Mouse (Mus musculus): ENCODE results near the gene Slc25a21. TPM values are rescaled to one million over a fixed set of nuclear protein-coding genes. Genes with fewer than 3 reads are reported as not detected.

Slc25a21 gene
- polyA plus RNA-seq, 1 experiment from 2014 or later = 3.1 TPM

DNA sequence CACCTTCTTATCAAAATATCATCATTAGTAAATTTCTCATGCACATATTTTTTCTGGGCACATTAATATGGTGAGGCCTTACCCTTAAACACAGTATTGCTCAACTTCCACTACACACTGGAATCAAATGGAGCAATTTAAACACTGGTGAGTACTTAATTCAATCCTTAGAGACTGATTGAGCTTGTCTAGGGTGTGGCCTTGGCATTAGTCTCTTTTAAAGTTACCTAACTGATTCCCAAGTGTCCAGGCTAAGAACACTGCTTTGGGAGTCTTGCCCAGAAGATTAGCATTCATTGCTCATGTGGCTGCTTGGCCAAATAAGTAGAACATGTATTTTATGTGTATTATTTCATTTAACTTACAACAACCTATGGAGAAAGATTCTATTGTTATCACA, 18.5 kb downstream of the Slc25a21 start:
- ATAC-seq (replicated peaks; ENCODE audit: low FRiP score) = no peak
- Histone ChIP-seq H3K9ac (no peak overlapping the region), H3K4me1 (no peaks in the 10 kb centered on the region), H3K27me3 (peaks cover under 1% of the 10 kb centered on the region; the same call in 1 of the 2 replicates), H3K4me3 (replicated peaks) (no peak overlapping the region), H3K4me2 (no peak overlapping the region), H3K36me3 (no peaks in the 10 kb centered on the region), H3K9me3 (replicated peaks) (no peaks in the 10 kb centered on the region), H3K27ac (no peak overlapping the region)

GRCm38 (mm10) chr12:57163294-57163693, 34.0 kb downstream of the Slc25a21 start:
- 57% methylated on average over 2 of the region's 2 CpGs for WGBS

DNA sequence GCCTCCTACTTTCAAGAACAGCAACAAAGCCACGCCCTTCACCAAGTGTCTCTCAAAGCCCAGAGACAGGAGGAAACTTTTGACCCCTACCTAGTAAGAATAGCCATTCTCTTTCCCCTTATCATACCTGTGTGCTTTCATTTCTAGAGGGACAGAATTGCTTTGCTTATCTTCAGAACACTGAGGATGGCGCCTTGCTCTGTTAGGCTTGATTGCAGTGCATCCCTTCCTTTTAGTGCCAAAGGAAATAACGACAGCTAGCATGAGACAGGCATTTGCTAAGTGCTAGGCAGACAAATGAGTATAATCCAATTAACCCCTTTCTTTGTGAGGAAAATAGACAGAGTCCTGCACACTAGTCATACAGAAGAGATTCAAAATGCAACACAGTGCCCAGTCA, 34.4 kb downstream of the Slc25a21 start:
- ATAC-seq (replicated peaks; ENCODE audit: low FRiP score) = no peak
- 62% methylated on average over 3 of the region's 3 CpGs for WGBS
- no peaks in the 10 kb centered on the region for H3K36me3 ChIP-seq

More at GRCm38 (mm10) chr12:57163294-57163693, 34.0 kb downstream of the Slc25a21 start:
- Histone ChIP-seq H3K36me3 (no peaks in the 10 kb centered on the region), H3K9ac (no peak overlapping the region), H3K27ac (no peak overlapping the region), H3K27me3 (no peaks in the 10 kb centered on the region), H3K4me1 (no peaks in the 10 kb centered on the region), H3K4me3 (replicated peaks) (no peak overlapping the region), H3K4me2 (no peak overlapping the region), H3K9me3 (replicated peaks) (no peaks in the 10 kb centered on the region)
- no peak for ATAC-seq (replicated peaks; ENCODE audit: low FRiP score)

GRCm38 (mm10) chr12:57159904-57160303, 37.4 kb downstream of the Slc25a21 start:
- Histone ChIP-seq H3K36me3 (no peaks in the 10 kb centered on the region), H3K4me3 (replicated peaks) (no peak overlapping the region), H3K27ac (no peak overlapping the region), H3K9me3 (replicated peaks) (no peaks in the 10 kb centered on the region), H3K27me3 (no peaks in the 10 kb centered on the region), H3K4me2 (no peak overlapping the region), H3K9ac (no peak overlapping the region), H3K4me1 (no peaks in the 10 kb centered on the region)
- WGBS = 82% methylated on average over 6 of the region's 6 CpGs
- ATAC-seq (replicated peaks; ENCODE audit: low FRiP score) = no peak

More for the DNA sequence above, 34.4 kb downstream of the Slc25a21 start:
- Histone ChIP-seq H3K27ac (no peak overlapping the region), H3K4me1 (no peaks in the 10 kb centered on the region), H3K9me3 (replicated peaks) (no peaks in the 10 kb centered on the region), H3K4me3 (replicated peaks) (no peak overlapping the region), H3K9ac (no peak overlapping the region), H3K4me2 (no peak overlapping the region), H3K27me3 (no peaks in the 10 kb centered on the region)

GRCm38 (mm10) chr12:57158266-57158665, 39.0 kb downstream of the Slc25a21 start:
- H3K36me3 ChIP-seq = no peaks in the 10 kb centered on the region
- no peak overlapping the region for H3K4me3 ChIP-seq (replicated peaks)
- H3K4me2 ChIP-seq = no peak overlapping the region
- WGBS = 46% methylated on average over 3 of the region's 3 CpGs
- H3K4me1 ChIP-seq = no peaks in the 10 kb centered on the region
- no peak for ATAC-seq (replicated peaks; ENCODE audit: low FRiP score)
- no peak overlapping the region for H3K27ac ChIP-seq
- no peaks in the 10 kb centered on the region for H3K27me3 ChIP-seq
- H3K9ac ChIP-seq = no peak overlapping the region
- H3K9me3 ChIP-seq (replicated peaks) = no peaks in the 10 kb centered on the region

GRCm38 (mm10) chr12:57138937-57139336, 58.3 kb downstream of the Slc25a21 start:
- 61% methylated on average over 1 of the region's 1 CpGs for WGBS
- Histone ChIP-seq H3K4me2 (no peak overlapping the region), H3K4me3 (replicated peaks) (no peak overlapping the region), H3K9me3 (replicated peaks) (no peaks in the 10 kb centered on the region), H3K4me1 (no peaks in the 10 kb centered on the region), H3K9ac (no peak overlapping the region), H3K27me3 (no peaks in the 10 kb centered on the region), H3K36me3 (no peaks in the 10 kb centered on the region), H3K27ac (no peak overlapping the region)
- no peak for ATAC-seq (replicated peaks; ENCODE audit: low FRiP score)

- Histone ChIP-seq H3K9me3 (replicated peaks) (no peaks in the 10 kb centered on the region), H3K9ac (no peak overlapping the region), H3K4me3 (replicated peaks) (no peak overlapping the region), H3K4me1 (no peaks in the 10 kb centered on the region), H3K36me3 (no peaks in the 10 kb centered on the region), H3K4me2 (no peak overlapping the region), H3K27ac (no peak overlapping the region), H3K27me3 (no peaks in the 10 kb centered on the region)
- 76% methylated on average over 2 of the region's 2 CpGs for WGBS
- ATAC-seq (replicated peaks; ENCODE audit: low FRiP score) = no peak
Observed at GRCm38 (mm10) chr12:57137809-57138208, 59.5 kb downstream of the Slc25a21 start.

- ATAC-seq (replicated peaks; ENCODE audit: low FRiP score) = no peak
- Histone ChIP-seq H3K4me1 (no peaks in the 10 kb centered on the region), H3K36me3 (no peaks in the 10 kb centered on the region), H3K9me3 (replicated peaks) (no peaks in the 10 kb centered on the region), H3K9ac (no peak overlapping the region), H3K27me3 (no peaks in the 10 kb centered on the region), H3K4me3 (replicated peaks) (no peak overlapping the region), H3K27ac (no peak overlapping the region), H3K4me2 (no peak overlapping the region)
- 57% methylated on average over 8 of the region's 8 CpGs for WGBS
Observed at GRCm38 (mm10) chr12:57118602-57119001, 78.7 kb downstream of the Slc25a21 start.

DNA sequence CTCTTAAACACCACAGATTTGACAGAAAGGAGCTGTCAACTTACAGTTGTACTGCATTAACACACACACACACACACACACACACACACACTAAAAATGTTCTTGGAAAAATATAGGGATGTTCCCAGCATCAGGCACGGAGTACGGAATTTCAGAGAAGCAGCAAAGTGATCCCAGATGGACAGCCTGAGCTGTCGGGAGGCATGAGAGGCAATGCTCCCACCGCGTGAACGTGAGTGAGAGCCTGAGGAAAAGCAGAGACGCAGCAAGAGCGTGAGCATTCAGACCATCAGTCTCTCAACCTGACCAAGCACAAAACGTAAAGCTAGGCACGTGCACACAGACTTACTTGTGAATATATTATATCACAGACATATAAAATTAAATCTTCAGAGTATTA, 81.8 kb downstream of the Slc25a21 start:
- Histone ChIP-seq H3K4me2 (no peak overlapping the region), H3K9me3 (replicated peaks) (no peaks in the 10 kb centered on the region), H3K27ac (no peak overlapping the region), H3K9ac (no peak overlapping the region), H3K4me1 (no peaks in the 10 kb centered on the region), H3K36me3 (no peaks in the 10 kb centered on the region), H3K27me3 (no peaks in the 10 kb centered on the region), H3K4me3 (replicated peaks) (no peak overlapping the region)
- ATAC-seq (replicated peaks; ENCODE audit: low FRiP score) = no peak
- WGBS = 87% methylated on average over 10 of the region's 10 CpGs

DNA sequence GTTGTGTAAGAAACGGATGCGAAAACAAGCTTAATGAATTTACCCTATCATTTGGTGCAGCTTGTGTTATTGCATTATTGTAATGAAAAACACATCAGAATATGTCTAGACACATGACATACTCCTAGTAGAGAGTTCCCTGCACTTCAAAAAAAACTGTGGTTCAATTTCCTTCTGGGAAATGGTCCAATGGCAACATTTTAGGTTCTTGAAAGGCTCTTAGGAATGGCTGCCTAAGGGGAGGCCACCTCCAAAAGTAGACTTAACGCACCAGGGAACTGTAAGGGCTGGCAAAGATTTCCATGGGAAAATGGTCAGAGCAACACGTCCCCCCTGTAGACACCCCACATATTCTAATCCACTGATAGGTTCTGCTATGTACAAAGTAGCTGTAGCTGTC, 87.9 kb downstream of the Slc25a21 start:
- H3K9ac ChIP-seq = no peak overlapping the region

DNA sequence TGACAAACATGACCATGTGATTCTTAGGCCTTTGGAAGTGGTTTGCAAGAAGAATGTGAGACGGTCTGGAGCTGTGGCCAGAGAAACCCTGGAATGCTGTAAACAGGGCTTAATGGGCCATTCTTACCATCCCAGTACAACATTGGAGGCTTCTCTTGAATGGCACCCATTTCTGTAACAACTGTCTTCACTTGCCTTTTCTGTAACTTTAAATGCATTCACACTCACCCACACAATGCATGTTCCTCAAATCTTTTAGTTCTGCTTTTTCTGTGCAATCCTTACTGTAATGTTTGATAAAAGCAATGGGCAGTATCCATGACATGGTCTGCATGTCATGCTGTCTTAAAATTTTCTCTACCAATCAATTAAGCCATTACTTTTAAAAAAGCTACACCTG, 95.0 kb downstream of the Slc25a21 start:
- H3K4me2 ChIP-seq = no peak overlapping the region
- H3K27ac ChIP-seq = no peak overlapping the region
- ATAC-seq (replicated peaks; ENCODE audit: low FRiP score) = no peak
- no peaks in the 10 kb centered on the region for H3K27me3 ChIP-seq
- H3K4me1 ChIP-seq = no peaks in the 10 kb centered on the region
- WGBS = 79% methylated on average over 1 of the region's 1 CpGs
- H3K9me3 ChIP-seq (replicated peaks) = no peaks in the 10 kb centered on the region
- H3K4me3 ChIP-seq (replicated peaks) = no peak overlapping the region
- H3K36me3 ChIP-seq = no peaks in the 10 kb centered on the region
- no peak overlapping the region for H3K9ac ChIP-seq

More for the DNA sequence above, 87.9 kb downstream of the Slc25a21 start:
- no peak overlapping the region for H3K4me3 ChIP-seq (replicated peaks)
- ATAC-seq (replicated peaks; ENCODE audit: low FRiP score) = no peak
- H3K36me3 ChIP-seq = no peaks in the 10 kb centered on the region
- no peaks in the 10 kb centered on the region for H3K27me3 ChIP-seq
- H3K9me3 ChIP-seq (replicated peaks) = no peaks in the 10 kb centered on the region
- H3K4me1 ChIP-seq = no peaks in the 10 kb centered on the region
- no peak overlapping the region for H3K4me2 ChIP-seq
- no peak overlapping the region for H3K27ac ChIP-seq
- WGBS = 80% methylated on average over 4 of the region's 4 CpGs

- no peak overlapping the region for H3K27ac ChIP-seq
- H3K4me2 ChIP-seq = no peak overlapping the region
- 86% methylated on average over 4 of the region's 4 CpGs for WGBS
- no peaks in the 10 kb centered on the region for H3K27me3 ChIP-seq
- no peaks in the 10 kb centered on the region for H3K36me3 ChIP-seq
- H3K9ac ChIP-seq = no peak overlapping the region
- H3K4me1 ChIP-seq = no peaks in the 10 kb centered on the region
- H3K9me3 ChIP-seq (replicated peaks) = no peaks in the 10 kb centered on the region
- H3K4me3 ChIP-seq (replicated peaks) = no peak overlapping the region
- no peak for ATAC-seq (replicated peaks; ENCODE audit: low FRiP score)
Observed at GRCm38 (mm10) chr12:57100549-57100948, 96.7 kb downstream of the Slc25a21 start.

GRCm38 (mm10) chr12:57099066-57099465, 98.2 kb downstream of the Slc25a21 start:
- no peak overlapping the region for H3K27ac ChIP-seq
- no peaks in the 10 kb centered on the region for H3K9me3 ChIP-seq (replicated peaks)
- H3K36me3 ChIP-seq = no peaks in the 10 kb centered on the region
- H3K27me3 ChIP-seq = no peaks in the 10 kb centered on the region
- 67% methylated on average over 3 of the region's 3 CpGs for WGBS
- ATAC-seq (replicated peaks; ENCODE audit: low FRiP score) = no peak
- no peak overlapping the region for H3K4me3 ChIP-seq (replicated peaks)
- no peak overlapping the region for H3K4me2 ChIP-seq
- no peaks in the 10 kb centered on the region for H3K4me1 ChIP-seq
- no peak overlapping the region for H3K9ac ChIP-seq
